Mouse (Mus musculus) ovary, postnatal 36 days (tissue): Measurements from ENCODE around the gene Clec4b1.
A peak's percentile ranks its signal among the peaks of the same experiment; 100 is the strongest.
"Not testable (repeated sequence)": the region's sequence is repeated elsewhere in the genome, so short reads cannot be mapped to it uniquely, and the experiment has no call there.

Experiments
- DNase-seq: peaks from one replicate; pipeline ENCODE4 v3.0.0; 2022; ENCODE audit warnings: low spot score, mixed read lengths

Clec4b1 gene

DNA sequence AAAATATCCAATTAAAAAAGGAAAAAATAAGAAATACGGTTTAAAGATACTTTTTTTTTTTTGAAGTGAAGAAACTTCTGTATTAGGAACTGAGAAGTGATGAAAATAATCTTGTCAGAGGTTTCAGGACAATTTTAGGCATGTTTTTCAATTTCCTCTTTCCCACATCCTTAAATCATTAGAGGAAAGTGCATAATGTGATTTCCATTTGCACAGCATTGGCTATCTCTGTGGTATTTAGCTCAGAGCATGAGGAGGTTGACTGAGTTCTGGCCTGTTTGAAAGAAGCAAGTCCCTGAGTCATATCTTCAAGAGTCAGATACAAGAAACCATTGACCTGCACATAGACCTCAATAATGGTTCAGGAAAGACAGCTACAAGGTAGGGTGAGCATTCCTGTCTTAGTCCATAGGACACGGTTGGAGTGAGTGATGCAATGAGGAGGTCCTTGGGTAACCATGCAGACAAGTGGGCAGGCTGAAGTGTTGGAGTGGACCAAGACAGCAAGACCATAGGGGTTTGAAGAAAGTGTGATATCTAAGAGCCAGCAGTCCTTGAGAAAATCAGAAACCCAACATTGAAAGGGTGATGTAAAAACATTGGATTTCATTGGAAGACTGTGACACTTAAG is at the start of gene Clec4b1:
Clec4b1 (plus strand) TSS at position 221 of the 631 bp plus-strand sequence.
- no peak for DNase-seq

DNA sequence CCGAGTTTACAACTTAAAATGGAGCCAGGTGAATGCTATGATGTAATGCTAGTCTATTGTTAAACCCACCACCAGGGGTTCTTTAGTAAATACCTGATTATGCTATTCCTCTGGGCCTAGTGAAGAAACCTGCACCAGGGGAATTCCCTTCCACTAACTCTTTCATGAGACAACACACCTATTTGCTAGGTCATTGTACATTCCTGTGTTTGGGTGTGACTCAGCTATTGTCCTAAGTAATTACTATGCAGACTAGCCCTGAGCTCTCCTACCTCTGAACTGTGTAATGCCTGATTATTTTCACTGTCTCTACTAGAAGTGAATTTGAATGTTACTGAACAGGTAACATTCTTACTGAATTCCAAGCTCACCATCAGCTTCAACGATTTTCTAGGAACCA is 45.1 kb upstream of the Clec4b1 start:
- DNase-seq = not testable (repeated sequence)

DNA sequence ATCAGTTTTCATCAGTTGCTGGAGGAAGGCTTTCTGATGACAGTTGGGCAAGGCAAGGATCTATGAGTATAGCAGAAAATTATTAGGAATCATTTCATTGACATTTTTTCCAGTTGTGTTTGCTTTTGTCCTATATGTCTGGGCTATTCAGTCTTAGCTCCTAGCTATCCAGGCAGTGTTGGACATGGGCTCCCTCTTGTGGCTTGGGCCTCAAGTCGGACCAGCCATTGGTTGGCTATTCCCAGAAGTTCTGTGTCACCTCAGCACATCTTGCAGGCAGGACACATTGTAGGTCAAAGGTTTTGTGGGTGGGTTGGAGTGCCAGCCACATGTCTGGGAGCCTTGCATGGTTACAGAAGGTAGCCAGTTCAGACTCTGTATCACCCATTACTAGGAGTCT is 44.2 kb upstream of the Clec4b1 start:
- DNase-seq = peak; percentile 19

DNA sequence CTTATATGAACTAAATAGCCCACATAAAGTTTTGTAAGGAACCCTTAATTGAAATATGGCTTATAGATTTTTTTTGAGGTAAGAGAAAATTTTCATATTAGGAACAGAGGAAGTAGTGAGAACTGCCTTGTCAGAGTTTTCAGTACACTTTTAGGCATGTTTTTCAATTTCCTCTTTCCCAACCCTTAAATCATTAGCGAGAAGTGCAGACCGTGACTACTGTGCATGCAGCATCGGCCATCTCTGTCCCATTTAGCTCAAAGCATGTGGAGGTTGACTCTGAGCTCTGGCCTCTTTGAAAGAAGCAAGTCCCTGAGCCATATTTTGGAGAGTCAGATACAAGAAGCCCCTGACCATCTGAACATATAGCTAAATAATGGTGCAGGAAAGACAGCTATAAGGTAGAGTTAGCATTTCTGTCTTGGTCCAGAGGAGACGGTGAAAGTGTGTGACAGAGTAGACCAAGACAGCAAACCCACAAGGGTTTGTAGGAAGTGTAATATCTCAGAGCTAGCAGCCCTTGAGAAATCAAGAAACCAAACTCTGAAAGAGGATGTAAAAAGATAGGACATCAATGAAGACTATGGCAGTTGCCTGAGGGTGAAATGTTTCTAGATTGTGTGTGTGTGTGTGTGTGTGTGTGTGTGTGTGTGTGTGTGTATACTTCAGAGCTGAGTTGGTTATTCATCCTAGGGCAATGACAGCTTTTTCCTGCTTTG is 45.5 kb downstream of the Clec4b1 start:
- no peak for DNase-seq

DNA sequence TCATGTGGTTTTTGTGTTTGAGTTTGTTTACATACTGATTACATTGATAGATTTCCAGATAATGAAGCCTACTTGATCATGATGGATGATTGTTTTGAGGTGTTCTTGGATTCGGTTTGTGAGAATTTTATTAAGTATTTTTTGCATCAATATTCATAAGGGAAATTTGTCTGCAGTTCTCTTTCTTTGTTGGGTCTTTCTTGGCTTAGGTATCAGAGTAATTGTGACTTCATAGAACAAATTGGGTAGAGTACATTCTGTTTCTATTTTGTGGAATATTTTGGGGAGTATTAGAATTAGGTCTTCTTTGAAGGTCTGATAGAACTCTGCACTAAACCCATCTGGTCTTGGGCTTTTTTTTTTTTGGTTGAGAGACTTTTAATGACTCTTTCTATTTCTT is 56.4 kb downstream of the Clec4b1 start, which contains the start of gene Clec4a2:
Clec4a2 (plus strand) TSS at position 301 of the 400 bp plus-strand sequence.
- not testable (repeated sequence) for DNase-seq
